Mouse (Mus musculus): ENCODE measurements at regions not wholly inside any gene's neighbourhood (a gene's known extent, or its start where the extent isn't known, plus 50 kb on each side); places are given as distances from the start of the nearest gene placed in this dataset.
"Not testable (repeated sequence)": the region's sequence is repeated elsewhere in the genome, so short reads cannot be mapped to it uniquely, and the experiment has no call there.

GRCm38 (mm10) chr9:94107701-94108100 is 430.2 kb downstream of the 1190002N15Rik start:
- not testable (repeated sequence) for DNase-seq

- no peak for DNase-seq
These were observed 433.2 kb downstream of the 1190002N15Rik start for GRCm38 (mm10) chr9:94104669-94105068.

GRCm38 (mm10) chr9:94101958-94102357 is 435.9 kb downstream of the 1190002N15Rik start:
- DNase-seq: no peak

DNA sequence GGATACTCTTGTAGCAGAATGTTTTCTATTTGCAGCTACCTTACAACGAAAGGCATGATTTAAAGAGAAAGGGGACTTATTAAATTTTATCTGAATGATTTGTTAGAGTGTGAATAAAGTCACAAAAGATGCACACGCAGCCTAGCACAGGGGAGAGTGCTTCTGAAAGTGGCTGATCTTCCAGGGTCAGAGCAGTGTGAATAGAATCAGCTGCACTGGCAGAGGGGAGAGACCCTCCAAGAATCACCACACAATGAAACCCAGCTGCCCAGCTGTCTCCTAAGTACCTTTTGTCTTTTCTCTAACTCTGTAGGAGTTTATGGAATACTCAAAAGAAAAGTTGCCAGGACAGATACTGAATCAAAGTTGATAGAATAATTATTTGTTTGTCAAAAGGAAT is 443.1 kb downstream of the 1190002N15Rik start:
- no peak for DNase-seq

- DNase-seq: no peak
These were observed 446.1 kb downstream of the 1190002N15Rik start for GRCm38 (mm10) chr9:94091658-94092225.

DNA sequence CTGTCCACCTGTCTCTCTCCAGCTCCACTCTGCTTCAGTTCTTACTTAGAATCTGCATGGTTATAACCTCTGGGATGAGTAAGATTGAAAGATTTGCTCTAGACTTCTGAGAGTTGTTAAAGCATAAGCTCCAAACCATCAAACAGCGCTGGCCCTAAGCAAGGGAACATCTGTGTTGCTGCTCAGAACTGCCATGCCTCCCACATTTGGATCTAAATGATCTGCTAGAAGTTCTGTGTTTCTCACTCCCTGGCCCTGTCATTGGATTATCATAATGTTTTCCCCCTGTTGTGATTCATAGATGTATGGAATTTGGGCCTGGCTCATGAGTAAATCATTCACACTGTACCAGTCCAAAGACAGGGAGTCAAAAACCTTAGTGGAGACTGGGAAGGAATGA is 448.1 kb downstream of the 1190002N15Rik start:
- DNase-seq: no peak

GRCm38 (mm10) chr9:94083629-94084411 is 454.1 kb downstream of the 1190002N15Rik start:
- DNase-seq: no peak

- no peak for DNase-seq
These were observed 463.0 kb downstream of the 1190002N15Rik start for GRCm38 (mm10) chr9:94074904-94075303.

GRCm38 (mm10) chr9:94067121-94067520 is 470.8 kb downstream of the 1190002N15Rik start:
- DNase-seq: no peak

GRCm38 (mm10) chr9:94053229-94053628 is 484.7 kb downstream of the 1190002N15Rik start:
- DNase-seq: no peak

DNA sequence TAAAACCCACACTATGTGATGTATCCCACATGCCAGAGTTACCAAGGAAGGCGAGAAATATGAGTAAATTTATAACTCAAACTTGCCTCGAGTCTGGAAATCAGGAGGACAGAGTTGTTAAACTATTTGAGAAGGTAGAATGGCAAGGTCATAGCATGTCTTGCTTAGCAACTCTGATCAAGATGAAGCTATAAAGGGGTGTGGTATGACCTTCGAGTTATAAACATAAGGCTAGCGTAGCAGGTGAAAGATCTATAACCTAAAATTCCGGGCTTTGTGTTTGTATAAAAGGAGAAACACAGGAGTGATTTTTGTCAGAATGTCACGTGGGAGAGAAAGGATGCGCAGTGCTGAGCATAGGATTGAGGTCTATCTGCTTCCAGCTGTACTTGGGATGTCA is 490.0 kb downstream of the 1190002N15Rik start:
- no peak for DNase-seq

DNA sequence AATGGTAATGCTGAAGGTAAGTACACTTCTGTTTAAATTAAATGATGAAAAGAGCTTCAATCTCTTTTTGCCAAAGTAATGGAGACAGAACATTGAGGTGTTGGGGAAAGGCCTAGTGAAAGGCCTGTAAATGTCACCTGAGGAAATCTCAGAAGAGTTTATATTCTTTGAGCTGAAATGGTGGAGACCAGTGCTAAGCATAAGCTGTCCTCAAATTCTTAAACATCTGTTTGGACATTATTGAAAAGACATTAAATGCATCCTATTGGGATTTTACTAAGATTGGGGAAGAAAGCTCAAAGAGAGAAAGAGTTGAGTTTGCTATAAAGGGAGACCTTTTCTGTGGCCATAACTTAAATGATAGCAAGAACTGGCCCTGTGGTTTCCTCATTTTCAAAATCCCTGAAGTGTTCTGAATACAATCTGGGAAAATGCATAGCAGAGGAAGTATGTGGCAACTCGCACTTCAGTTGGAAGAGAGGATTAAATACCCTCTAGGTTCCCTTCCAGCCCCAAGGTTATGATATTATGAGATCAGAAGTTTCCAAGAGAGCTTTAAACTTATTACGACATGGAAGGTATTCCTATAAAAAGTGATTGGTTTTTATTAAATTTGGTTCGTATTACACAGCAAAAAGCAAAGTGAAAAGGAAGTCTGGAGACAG is 492.3 kb downstream of the 1190002N15Rik start:
- no peak for DNase-seq

GRCm38 (mm10) chr9:94023761-94024160 is 514.1 kb downstream of the 1190002N15Rik start:
- no peak for DNase-seq

DNA sequence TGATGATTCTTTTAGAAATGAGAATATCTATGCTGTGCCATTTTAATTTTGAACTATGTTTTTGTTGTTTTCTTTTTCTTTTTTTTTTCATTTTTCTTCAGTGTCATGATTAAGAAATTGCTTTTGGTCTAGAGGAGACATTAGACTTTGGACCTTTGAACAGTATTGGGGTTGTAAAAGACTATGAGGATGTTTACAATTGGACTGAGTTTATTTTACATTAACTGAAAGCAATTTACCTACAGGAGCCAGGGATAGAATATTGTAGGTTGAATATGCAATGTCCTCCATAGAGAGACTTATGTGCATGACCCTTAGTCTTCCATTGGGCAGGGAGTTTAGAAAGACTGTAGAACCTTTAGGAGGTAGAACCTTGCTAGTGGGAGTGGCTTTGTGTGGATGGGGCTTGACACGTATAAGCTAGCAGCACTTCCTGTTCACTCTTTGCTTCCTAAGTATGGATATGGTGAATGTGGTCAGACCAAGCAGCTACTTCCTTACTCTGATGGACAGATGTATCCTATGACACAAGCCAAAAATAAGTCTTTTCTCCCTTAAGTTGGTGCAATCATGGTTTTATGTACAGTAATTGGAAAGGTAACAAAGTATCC is 516.5 kb downstream of the 1190002N15Rik start:
- no peak for DNase-seq

DNA sequence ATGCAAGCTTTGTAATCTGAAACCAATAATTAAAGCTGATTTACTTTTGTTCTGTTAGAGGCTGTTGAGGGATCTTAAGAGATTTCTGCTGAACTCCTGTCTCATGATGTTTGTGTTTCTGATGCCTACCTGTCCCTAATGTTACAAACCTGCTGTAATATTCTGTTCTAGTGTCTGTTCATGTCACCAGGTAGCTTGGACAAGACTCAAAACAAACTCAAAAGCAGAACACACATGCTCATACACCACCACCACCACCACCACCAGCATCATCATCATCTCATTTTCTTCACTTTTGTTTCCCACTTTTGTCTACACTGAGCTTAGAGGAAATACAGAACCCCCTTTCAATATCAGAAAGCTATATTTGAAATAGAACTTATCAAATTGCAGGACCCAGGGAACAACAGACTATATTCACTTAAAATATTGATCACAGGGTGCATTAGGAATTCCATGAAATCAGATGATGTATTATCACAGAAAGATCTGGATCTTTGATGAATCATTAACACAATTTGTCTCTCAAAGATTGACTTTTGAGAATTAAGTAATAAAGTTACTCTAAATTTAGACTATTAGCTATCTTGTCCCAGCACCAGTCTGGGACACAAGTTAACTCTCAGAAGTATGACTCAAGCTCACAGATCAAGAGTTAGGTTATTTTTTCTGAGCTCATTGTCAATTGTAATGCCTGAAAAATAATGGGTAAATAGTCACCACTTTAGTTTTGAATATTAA is 521.0 kb downstream of the 1190002N15Rik start:
- DNase-seq: no peak

DNA sequence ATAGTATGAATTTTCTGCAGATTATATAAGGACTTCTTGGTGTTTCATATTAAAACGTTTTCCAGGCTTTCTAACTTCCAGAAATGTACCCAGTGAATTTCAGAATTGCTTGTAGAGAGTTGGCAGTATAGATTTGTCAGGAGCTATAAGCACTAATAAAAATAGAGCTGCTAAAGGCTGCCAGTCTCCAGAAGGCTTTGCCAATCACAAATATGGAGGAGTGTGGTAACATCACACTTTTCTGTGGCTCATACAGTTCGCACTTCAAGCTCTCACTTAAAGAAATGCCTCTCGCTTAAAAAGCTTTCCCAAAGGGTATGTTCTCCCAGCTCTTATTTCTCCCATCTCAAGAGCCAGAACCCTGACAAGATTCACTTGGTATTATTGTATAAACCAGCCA is 545.7 kb downstream of the 1190002N15Rik start:
- no peak for DNase-seq

DNA sequence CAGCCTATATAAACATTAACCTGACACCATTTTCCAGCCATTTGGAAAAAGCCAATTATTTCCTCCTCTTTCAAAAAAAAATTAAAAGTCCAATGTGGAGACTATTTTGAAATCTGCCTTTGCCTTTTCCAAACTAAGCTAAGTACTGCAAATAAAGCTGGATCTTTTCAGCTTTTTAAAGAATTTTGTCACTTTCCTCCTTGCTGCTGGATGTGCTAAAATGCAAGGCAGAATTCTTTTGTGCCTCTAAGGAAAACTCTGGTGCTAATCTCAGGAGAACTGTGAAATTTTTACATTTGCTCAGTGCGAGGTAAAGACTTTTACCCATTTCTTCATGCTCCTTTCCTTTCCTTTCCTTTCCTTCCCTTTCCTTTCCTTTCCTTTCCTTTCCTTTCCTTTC is 546.7 kb downstream of the 1190002N15Rik start:
- no peak for DNase-seq

DNA sequence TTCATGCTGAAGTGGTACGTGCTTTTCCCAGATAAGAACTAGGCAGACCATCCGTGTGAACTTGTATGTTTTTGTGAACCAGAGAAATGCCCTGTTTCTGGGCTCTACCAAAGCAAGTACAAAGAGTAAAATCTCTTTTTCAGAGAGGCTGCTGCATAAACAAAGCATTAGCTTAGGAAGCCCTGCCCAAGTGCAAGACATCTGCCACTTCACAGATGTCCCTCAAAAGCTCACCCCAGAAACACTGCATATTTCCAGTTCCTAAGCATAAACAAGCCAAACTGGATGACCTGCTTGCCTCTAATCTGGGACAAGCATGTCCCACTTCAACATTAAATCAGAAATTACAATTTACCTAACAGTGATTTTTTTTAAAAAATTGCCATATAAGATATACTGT is 556.7 kb downstream of the 1190002N15Rik start:
- DNase-seq: no peak

DNA sequence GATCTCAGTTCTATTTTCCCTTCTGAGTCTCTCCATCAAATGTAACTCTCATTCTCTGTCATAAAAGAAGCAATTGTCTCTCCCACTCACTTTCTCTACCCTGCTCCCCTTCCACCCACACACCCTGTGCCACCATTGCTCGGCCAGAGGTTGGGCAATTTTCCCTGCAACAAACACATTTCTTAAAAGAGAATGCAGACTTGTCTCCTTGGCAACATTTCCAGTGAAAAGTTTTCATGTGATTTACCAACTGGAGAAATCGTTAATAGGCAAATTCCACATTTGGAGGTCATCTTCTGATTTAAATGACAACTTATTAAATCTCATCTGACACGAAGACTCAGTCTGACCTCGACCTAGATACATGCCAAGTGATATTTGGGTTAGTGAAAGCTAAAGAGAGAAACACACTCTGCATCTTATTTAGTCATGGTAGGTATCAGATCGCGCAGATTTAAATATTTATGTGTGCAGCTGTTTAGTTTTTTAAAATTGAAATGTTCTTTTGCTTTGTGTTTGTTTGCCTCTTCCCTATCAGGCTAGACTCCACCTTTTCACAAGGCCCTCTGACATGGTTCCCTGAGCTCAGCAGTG is 568.1 kb downstream of the 1190002N15Rik start:
- DNase-seq: no peak

- no peak for DNase-seq
These were observed 568.8 kb downstream of the 1190002N15Rik start for GRCm38 (mm10) chr9:93969118-93969517.

GRCm38 (mm10) chr9:93955235-93956040 is 582.4 kb downstream of the 1190002N15Rik start:
- DNase-seq: no peak

DNA sequence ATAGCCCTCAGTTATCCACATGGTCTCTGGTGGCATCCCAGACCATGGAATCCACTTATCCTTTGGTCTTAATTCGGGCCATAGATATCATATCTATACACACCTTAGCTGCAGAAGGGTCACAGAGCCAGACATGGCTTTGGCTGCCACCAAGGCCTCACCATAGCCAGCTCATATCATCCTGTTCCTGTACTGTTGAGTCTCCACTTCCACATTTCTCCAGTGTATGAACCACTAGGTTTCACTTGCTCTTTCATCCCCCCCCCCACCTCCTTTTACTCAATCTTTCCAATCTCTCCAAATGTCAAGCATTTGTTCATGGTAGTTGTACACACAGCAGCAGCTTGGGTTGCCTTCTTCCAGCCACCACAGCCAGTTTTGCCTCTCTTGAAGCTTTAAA is 589.2 kb downstream of the 1190002N15Rik start:
- DNase-seq: no peak
